Mouse (Mus musculus) liver, adult 2 months (tissue): ENCODE data around the gene Aste1.

Source experiments
- CTCF ChIP-seq: fragments of 200-500 bp; IDR thresholded peaks from 2 replicates; pipeline ENCODE4 v1.5.1; 2011; ENCODE audit warnings: low read depth, low read length, control low read depth
- POLR2A ChIP-seq: fragments of 200-500 bp; IDR thresholded peaks from 2 replicates; pipeline ENCODE4 v1.6.1; 2011; ENCODE audit warnings: low read length, control low read depth; ENCODE audit not compliant: insufficient read depth; ENCODE audit errors: extremely low read depth

DNA sequence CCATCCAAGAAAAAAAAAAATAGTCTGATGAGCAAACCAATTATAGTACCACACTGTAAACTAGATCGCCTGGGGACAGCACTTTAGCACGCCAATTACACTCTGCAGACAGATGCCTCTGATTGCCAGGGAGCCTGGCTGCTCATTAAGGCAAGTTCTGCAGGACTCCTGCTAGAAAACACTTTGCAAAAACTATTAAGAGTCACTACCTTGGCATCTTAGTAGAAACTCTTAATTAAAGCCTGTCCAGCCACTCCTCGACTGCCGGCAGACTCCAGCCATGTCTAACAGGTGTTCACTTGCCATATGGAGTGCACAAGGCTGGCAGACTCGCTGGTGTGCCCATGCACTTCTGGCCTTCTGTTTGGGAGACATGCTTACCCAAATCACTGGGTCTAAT, 46.2 kb upstream of the Aste1 start:
- TF ChIP-seq CTCF (no peak), POLR2A (no peak)
